Mouse (Mus musculus) forebrain, postnatal 0 days (tissue): ENCODE measurements at regions not wholly inside any gene's neighbourhood (a gene's known extent, or its start where the extent isn't known, plus 50 kb on each side); places are given as distances from the start of the nearest gene placed in this dataset.
A peak's percentile ranks its signal among the peaks of the same experiment; 100 is the strongest.

ENCODE experiments used
- ATAC-seq: fragments of 200-750 bp; cut with Nextera tagmentation; 2 replicates; pipeline ENCODE4 v1.8.0; 2017; ENCODE audit warnings: mild to moderate bottlenecking, moderate library complexity
- DNase-seq: peaks from one replicate; pipeline ENCODE4 v3.0.0-alpha.2; 2015
- H3K27ac ChIP-seq: fragments of 300-500 bp; sonication (generic); 2 replicates; pipeline ENCODE4 v1.5.1; 2014; ENCODE audit warnings: low read depth, mild to moderate bottlenecking, antibody characterized with exemption, low read length, moderate library complexity, mixed read lengths
- H3K27me3 ChIP-seq: fragments of 300-500 bp; sonication (generic); 2 replicates; pipeline ENCODE4 v1.6.1; 2014; ENCODE audit warnings: mild to moderate bottlenecking, low read length, mixed read lengths; ENCODE audit not compliant: insufficient read depth
- H3K36me3 ChIP-seq: fragments of 300-500 bp; sonication (generic); 2 replicates; pipeline ENCODE4 v1.6.1; 2014; ENCODE audit warnings: mild to moderate bottlenecking, moderate library complexity; ENCODE audit not compliant: insufficient read depth
- H3K4me1 ChIP-seq: fragments of 300-500 bp; sonication (generic); 2 replicates; pipeline ENCODE4 v1.6.1; 2014; ENCODE audit warnings: antibody characterized with exemption; ENCODE audit not compliant: insufficient read depth
- H3K4me2 ChIP-seq: fragments of 300-500 bp; sonication (generic); 2 replicates; pipeline ENCODE4 v1.6.1; 2014; ENCODE audit warnings: low read depth, mild to moderate bottlenecking, moderate library complexity
- H3K4me3 ChIP-seq: fragments of 300-500 bp; sonication (generic); 2 replicates; pipeline ENCODE4 v1.5.1; 2014; ENCODE audit warnings: low read depth, low read length, mixed read lengths
- H3K9ac ChIP-seq: fragments of 300-500 bp; sonication (generic); 2 replicates; pipeline ENCODE4 v1.6.1; 2014; ENCODE audit warnings: mild to moderate bottlenecking
- H3K9me3 ChIP-seq: fragments of 300-500 bp; sonication (generic); 2 replicates; pipeline ENCODE4 v1.6.1; 2016; ENCODE audit warnings: low read length
- CTCF ChIP-seq: sonication (generic); IDR thresholded peaks from 2 replicates; pipeline ENCODE4 v1.5.1; 2016; ENCODE audit warnings: antibody characterized with exemption, control low read depth, low read depth
- WGBS: fragments of 180-500 bp; shearing (Covaris S2); extraction: QIAGEN DNeasy Blood & Tissue Kit; methylation state at CpG from one replicate; pipeline ENCODE4 v1.1.7; 2014; 5-methylcytosine and 5-hydroxymethylcytosine counted together

DNA sequence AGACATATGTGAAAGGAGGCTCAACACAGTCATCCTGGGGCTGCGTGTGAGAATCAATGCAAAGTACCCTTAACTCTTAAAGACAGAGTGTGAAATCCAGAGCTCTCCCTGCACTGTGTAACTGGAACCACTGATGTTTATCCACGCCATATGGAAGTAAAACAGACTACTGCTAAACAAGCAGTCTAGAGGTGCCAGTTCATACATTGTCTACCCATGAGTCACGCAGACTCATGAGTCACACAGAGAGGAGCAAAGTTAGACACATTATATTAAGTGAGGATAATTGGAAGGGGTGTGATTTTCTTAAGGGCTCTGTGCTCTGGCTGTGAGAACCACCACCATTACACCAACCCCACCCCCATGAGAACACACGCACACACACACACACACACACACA lies 516.8 kb downstream of the Fam19a5 start:
- no peak for ATAC-seq
- Histone ChIP-seq H3K9ac (no peak overlapping the region), H3K27ac (no peak overlapping the region), H3K4me2 (no peak overlapping the region), H3K4me1 (no peaks in the 10 kb centered on the region), H3K4me3 (no peak overlapping the region), H3K36me3 (no peaks in the 10 kb centered on the region), H3K27me3 (no peaks in the 10 kb centered on the region), H3K9me3 (no peaks in the 10 kb centered on the region)
- no peak for DNase-seq
- WGBS = 83% methylated on average over 4 of the region's 4 CpGs
- TF ChIP-seq CTCF = no peak

DNA sequence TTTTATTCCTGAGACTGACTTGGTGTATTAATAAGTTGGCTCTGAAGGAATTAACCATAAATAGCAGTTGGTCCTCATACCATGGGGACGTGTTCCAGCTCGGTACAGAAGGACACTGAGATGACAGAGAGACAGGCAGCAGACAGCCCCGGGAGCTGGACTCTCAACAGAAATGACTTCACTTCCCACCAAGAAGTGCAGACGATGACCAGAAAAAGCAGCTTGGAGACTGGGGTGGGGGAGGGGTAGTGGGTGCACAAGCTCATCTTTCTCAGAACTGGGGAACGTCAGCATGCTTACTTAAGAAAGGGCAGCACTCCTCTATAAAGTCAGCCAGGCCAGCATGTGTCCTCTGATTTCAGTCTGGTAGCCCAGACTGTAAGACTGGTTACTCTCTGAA lies 518.9 kb downstream of the Fam19a5 start:
- no peaks in the 10 kb centered on the region for H3K27me3 ChIP-seq
- H3K27ac ChIP-seq = no peak overlapping the region
- no peak overlapping the region for H3K4me2 ChIP-seq
- no peaks in the 10 kb centered on the region for H3K36me3 ChIP-seq
- no peak overlapping the region for H3K9ac ChIP-seq
- no peaks in the 10 kb centered on the region for H3K9me3 ChIP-seq
- WGBS = 83% methylated on average over 5 of the region's 5 CpGs
- ATAC-seq (no peak), DNase-seq (no peak)
- no peaks in the 10 kb centered on the region for H3K4me1 ChIP-seq
- H3K4me3 ChIP-seq = no peak overlapping the region
- TF ChIP-seq CTCF = no peak

DNA sequence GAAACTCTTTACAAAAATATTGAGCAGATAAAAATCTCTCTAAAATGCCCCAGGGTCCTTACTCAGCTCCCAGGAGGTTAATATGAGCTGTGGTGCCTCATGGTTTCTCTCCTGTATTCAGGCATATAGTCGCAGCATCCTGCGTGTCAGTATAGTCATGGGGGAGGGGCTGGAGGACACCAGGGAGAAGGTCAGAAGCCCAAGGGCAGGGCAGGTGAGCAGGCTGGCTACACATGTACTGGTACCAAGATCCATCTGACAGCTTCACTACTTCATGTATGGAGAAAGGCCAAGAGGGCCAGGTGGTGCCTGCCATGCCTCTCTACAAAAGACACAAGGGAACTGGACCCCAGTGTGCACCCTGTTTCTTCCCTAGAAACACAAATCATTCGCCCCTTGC lies 524.4 kb downstream of the Fam19a5 start:
- H3K9ac ChIP-seq = no peak overlapping the region
- H3K9me3 ChIP-seq = no peaks in the 10 kb centered on the region
- H3K4me3 ChIP-seq = no peak overlapping the region
- no peak for TF ChIP-seq CTCF
- no peak for ATAC-seq
- H3K27me3 ChIP-seq = no peaks in the 10 kb centered on the region
- H3K27ac ChIP-seq = no peak overlapping the region
- no peak overlapping the region for H3K4me2 ChIP-seq
- WGBS = 68% methylated on average over 3 of the region's 3 CpGs
- no peaks in the 10 kb centered on the region for H3K36me3 ChIP-seq
- no peak for DNase-seq
- H3K4me1 ChIP-seq = no peaks in the 10 kb centered on the region

DNA sequence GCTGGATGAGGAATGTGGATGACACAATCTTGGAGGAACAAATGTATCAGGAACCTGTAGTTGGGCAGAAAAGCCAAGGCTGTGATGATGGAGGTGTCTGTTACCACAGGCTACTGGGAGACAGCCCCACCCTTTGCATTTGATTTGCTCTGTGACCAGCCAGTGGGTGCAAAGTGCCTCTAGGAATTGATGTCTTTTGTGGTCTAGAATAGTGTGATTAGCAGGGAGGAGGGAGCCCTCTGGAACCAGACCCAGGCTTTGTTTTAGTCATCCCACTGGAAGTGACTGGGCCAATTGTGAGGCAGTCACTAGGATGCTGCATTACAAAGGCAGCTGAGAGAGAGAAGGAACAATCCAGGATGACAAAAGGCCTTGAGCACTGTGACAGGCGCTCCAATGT lies 527.4 kb upstream of the Zdhhc25 start:
- Histone ChIP-seq H3K4me1 (no peaks in the 10 kb centered on the region), H3K27me3 (no peaks in the 10 kb centered on the region), H3K9ac (no peak overlapping the region), H3K4me3 (no peak overlapping the region), H3K36me3 (no peaks in the 10 kb centered on the region), H3K9me3 (no peaks in the 10 kb centered on the region), H3K27ac (no peak overlapping the region), H3K4me2 (no peak overlapping the region)
- 37% methylated on average over 1 of the region's 1 CpGs for WGBS
- no peak for TF ChIP-seq CTCF
- no peak for ATAC-seq
- no peak for DNase-seq

DNA sequence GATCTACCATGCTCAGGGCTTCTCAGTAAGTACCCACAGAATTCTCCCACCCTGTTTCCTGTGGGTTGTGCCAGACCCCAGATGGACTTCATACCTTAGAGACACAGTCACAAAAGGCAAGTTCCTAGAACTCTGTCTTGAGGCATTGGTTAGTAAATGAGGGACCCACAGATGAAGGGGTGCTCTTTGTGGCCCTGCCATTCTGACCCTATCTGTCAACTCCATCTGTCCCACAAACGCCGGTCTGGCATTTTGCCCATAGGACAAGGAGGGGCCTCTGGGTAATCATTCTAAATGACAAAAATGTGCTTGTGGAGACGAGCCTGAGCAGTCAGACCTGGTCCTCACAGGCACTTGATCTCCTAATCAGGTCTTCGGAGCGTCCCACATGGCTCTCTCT lies 516.2 kb upstream of the Zdhhc25 start:
- ATAC-seq (no peak), DNase-seq (no peak)
- Histone ChIP-seq H3K27me3 (no peaks in the 10 kb centered on the region), H3K36me3 (no peaks in the 10 kb centered on the region), H3K4me3 (no peak overlapping the region), H3K4me1 (no peaks in the 10 kb centered on the region), H3K4me2 (no peak overlapping the region), H3K9ac (no peak overlapping the region), H3K27ac (no peak overlapping the region), H3K9me3 (no peaks in the 10 kb centered on the region)
- no peak for TF ChIP-seq CTCF
- 65% methylated on average over 5 of the region's 5 CpGs for WGBS

DNA sequence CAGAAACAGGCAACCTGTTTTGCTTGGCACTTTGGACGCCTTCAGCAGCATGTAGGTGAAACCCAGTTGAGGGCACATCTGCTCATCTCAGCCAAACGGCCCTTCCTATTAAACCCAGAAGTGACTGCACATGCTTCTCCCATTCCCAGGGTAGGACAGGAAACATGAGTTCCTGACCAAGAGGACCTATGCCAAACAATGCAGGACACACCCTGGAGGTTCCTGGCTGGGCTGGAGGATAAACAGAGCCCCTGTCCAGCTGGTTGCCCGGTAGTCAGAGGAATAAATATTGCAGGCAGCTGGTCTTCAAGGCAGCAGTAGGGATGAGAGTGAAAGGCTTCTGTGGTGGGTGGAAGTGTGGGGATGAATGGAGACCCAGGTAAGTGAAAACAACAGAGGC lies 514.5 kb upstream of the Zdhhc25 start:
- H3K36me3 ChIP-seq = no peaks in the 10 kb centered on the region
- H3K27me3 ChIP-seq = peaks cover 5% of the 10 kb centered on the region
- no peak overlapping the region for H3K9ac ChIP-seq
- H3K4me3 ChIP-seq = no peak overlapping the region
- 92% methylated on average over 3 of the region's 3 CpGs for WGBS
- no peak for TF ChIP-seq CTCF
- H3K4me2 ChIP-seq = no peak overlapping the region
- H3K4me1 ChIP-seq = no peaks in the 10 kb centered on the region
- ATAC-seq = no peak
- DNase-seq = no peak
- H3K27ac ChIP-seq = no peak overlapping the region
- no peaks in the 10 kb centered on the region for H3K9me3 ChIP-seq

DNA sequence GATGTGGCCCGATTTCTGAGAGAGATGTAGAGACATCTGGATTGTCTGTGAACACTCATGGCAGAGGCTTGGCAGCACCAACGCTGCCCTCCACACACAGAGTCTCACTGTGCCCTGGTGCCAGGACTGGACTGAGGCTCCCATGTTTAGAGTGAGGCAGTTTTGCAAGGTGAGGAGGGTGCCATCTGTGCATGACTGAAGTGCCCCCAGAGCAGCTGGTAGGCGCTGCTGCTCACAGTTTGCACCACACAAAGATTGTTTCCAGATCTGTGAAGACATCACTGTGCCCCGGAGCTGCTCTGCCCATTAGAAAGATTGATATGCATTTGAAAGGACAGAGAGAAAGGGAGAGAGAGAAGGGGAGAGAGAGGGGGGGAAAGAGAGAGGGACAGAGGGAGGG lies 510.6 kb upstream of the Zdhhc25 start:
- no peak for ATAC-seq
- no peaks in the 10 kb centered on the region for H3K36me3 ChIP-seq
- H3K4me2 ChIP-seq = no peak overlapping the region
- H3K27ac ChIP-seq = no peak overlapping the region
- no peak overlapping the region for H3K4me3 ChIP-seq
- H3K9me3 ChIP-seq = 0 out of 2 replicates have a peak, but pooled peaks cover 5% of the 10 kb centered on the region
- peaks cover 6% of the 10 kb centered on the region for H3K27me3 ChIP-seq
- no peak for TF ChIP-seq CTCF
- no peaks in the 10 kb centered on the region for H3K4me1 ChIP-seq
- 27% methylated on average over 4 of the region's 4 CpGs for WGBS
- DNase-seq = no peak
- H3K9ac ChIP-seq = no peak overlapping the region

DNA sequence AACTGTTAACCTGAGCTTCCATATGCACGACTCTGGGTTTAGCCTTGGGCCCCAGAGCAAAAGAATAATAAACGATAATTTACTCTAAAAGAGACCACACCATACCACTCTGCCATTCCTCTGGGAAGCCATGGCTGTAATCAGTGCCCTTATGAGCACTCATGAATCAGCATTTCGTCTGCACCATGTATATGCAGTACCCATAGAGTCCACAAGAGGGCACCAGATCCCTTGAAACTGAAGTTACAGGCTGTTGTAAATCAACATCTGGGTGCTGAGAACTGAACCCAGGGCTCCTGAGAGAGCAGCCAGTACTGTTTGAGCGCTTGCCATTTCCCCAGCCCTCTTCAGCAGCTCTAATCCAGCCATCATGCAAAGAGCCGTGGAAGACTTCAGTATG lies 508.7 kb upstream of the Zdhhc25 start:
- H3K9me3 ChIP-seq = 0 out of 2 replicates have a peak, but pooled peaks cover 5% of the 10 kb centered on the region
- DNase-seq = no peak
- peaks cover 6% of the 10 kb centered on the region for H3K27me3 ChIP-seq
- H3K4me1 ChIP-seq = no peaks in the 10 kb centered on the region
- 96% methylated on average over 5 of the region's 5 CpGs for WGBS
- H3K36me3 ChIP-seq = no peaks in the 10 kb centered on the region
- TF ChIP-seq CTCF = peak; percentile 47
- no peak overlapping the region for H3K4me2 ChIP-seq
- no peak overlapping the region for H3K4me3 ChIP-seq
- no peak for ATAC-seq
- H3K27ac ChIP-seq = no peak overlapping the region
- H3K9ac ChIP-seq = no peak overlapping the region
